Comparison of ENCODE assay signal across 7 mouse cellular contexts in genomic region chr19:27429745-27430251, GRCm38 (mm10). TPM values are rescaled to one million over a fixed set of nuclear protein-coding genes. Genes with fewer than 3 reads are reported as not detected.
DNase-seq lines count a peak whose midpoint lies in the region; ATAC-seq lines count a peak whose summit lies in the region.

Gene Pum3 (minus strand): TSS chr19:27429825.

- no peaks in the 10 kb centered on the region for H3K27me3 ChIP-seq in intestine, embryonic 15.5 days (replicated peaks)
- H3K27me3 ChIP-seq in midbrain, embryonic 10.5 days (ENCODE audit: low read depth, poor library complexity, severe bottlenecking) = no peaks in the 10 kb centered on the region

- peak within 1 kb of the TSS; percentile 64 for H3K9ac ChIP-seq in intestine, embryonic 15.5 days

- no peaks in the 10 kb centered on the region for H3K9me3 ChIP-seq in intestine, embryonic 15.5 days
- H3K9me3 ChIP-seq in midbrain, embryonic 10.5 days (replicated peaks) = no peaks in the 10 kb centered on the region

- peak; percentile 99 for ATAC-seq in intestine, embryonic 15.5 days

- intact Hi-C loops in gastrocnemius, postnatal 36 days (cut with DNase I) = no loop called here
- intact Hi-C loops in left cerebral cortex, postnatal 25 days (cut with DNase I) = loop anchor here (5.0 kb wide), 2 partner anchors 537 to 697 kb away; no protein-coding TSS in a partner anchor

- under 1% methylated on average over 40 of the region's 40 CpGs for WGBS in intestine, embryonic 15.5 days
- under 1% methylated on average over 40 of the region's 40 CpGs for WGBS in midbrain, embryonic 10.5 days

- peak within 1 kb of the TSS; percentile 86 for H3K4me3 ChIP-seq in intestine, embryonic 15.5 days (replicated peaks)
- peak within 1 kb of the TSS; percentile 82 for H3K4me3 ChIP-seq in midbrain, embryonic 10.5 days

- DNase-seq in adrenal gland, adult 2 months = peak; percentile 98
- peak; percentile 96 for DNase-seq in embryo, embryonic 11.5 days (ENCODE audit: low read depth, low spot score)
- DNase-seq in gastrocnemius, postnatal 36 days = peak; percentile 91 to 93
- peak; percentile 99 to 100 for DNase-seq in left cerebral cortex, postnatal 25 days (ENCODE audit: low spot score in 2 of 2)
- peak; percentile 95 for DNase-seq in midbrain, embryonic 10.5 days (ENCODE audit: low spot score)
- peak; percentile 92 for DNase-seq in right cerebral cortex, postnatal 4 days

- H3K4me1 ChIP-seq in intestine, embryonic 15.5 days (replicated peaks) = peaks cover 4% of the 10 kb centered on the region; the same call in 1 of the 2 replicates
- peaks cover 24% of the 10 kb centered on the region for H3K4me1 ChIP-seq in midbrain, embryonic 10.5 days

- peak within 1 kb of the TSS; percentile 77 for H3K4me2 ChIP-seq in intestine, embryonic 15.5 days (replicated peaks)

- H3K36me3 ChIP-seq in intestine, embryonic 15.5 days = 0 out of 2 replicates have a peak, but pooled peaks cover 5% of the 10 kb centered on the region
- peaks cover 16% of the 10 kb centered on the region for H3K36me3 ChIP-seq in midbrain, embryonic 10.5 days

- H3K27ac ChIP-seq in intestine, embryonic 15.5 days = peak within 1 kb of the TSS; percentile 90
- H3K27ac ChIP-seq in midbrain, embryonic 10.5 days (replicated peaks) = peak within 1 kb of the TSS; percentile 89

RNA-seq across cellular contexts. Expression of gene Pum3, which starts in this region (rescaled TPM):
- 100 to 1,000 TPM in 1 of 2 experiments, 10 to 100 TPM in 1; 95.6 to 105 TPM for total RNA-seq in adrenal gland, adult 2 months (2021)
- polyA plus RNA-seq in adrenal gland, adult 2 months (2012; rRNA removed) = 10.7 and 10.9 TPM in 2 replicates
- 10 to 100 TPM; 22.9 to 26.1 TPM for total RNA-seq in gastrocnemius, postnatal 36 days (2021)
- polyA plus RNA-seq in intestine, embryonic 15.5 days (2015; fragmentation: Nextera tagmentation; extraction: Ambion mirVana) = 64.1 and 81.4 TPM in 2 replicates
- total RNA-seq in left cerebral cortex, postnatal 25 days (2021) = 10 to 100 TPM; 43.9 to 45.2 TPM
- polyA plus RNA-seq in midbrain, embryonic 10.5 days (2016; fragmentation: Nextera tagmentation; extraction: Ambion mirVana) = 77.5 and 83.4 TPM in 2 replicates

Comparison
In these comparisons a context has a peak if more than half of its experiments do, and no peak if none do; other contexts are left out.
1. Peak in every context shown above with its lines: DNase-seq, ATAC-seq, H3K4me3 ChIP-seq and H3K27ac ChIP-seq.